Mouse (Mus musculus) ES-E14 (cell line): ENCODE data around the gene Dnaja4. TPM values are rescaled to one million over a fixed set of nuclear protein-coding genes. Genes with fewer than 3 reads are reported as not detected.
"Not testable (repeated sequence)": the region's sequence is repeated elsewhere in the genome, so short reads cannot be mapped to it uniquely, and the experiment has no call there.

ENCODE experiments used
- DNase-seq: peaks from one replicate; pipeline ENCODE4 v3.0.0-alpha.2; 2013; ENCODE audit warnings: low read depth, low spot score
- H3K27ac ChIP-seq: 2 replicates; pipeline ENCODE4 v1.5.1; 2012; ENCODE audit warnings: low read depth, mild to moderate bottlenecking, low read length, moderate library complexity, mixed read lengths; ENCODE audit not compliant: poor library complexity, insufficient read depth, severe bottlenecking
- H3K36me3 ChIP-seq: 2 replicates; pipeline ENCODE4 v1.6.1; 2012; ENCODE audit warnings: mild to moderate bottlenecking, low read length, moderate library complexity, mixed read lengths; ENCODE audit not compliant: control insufficient read depth, poor library complexity, insufficient read depth, severe bottlenecking
- H3K4me1 ChIP-seq, 2 experiments: fragments of 150-350 bp in 1 of 2; sonication (generic) in 1 of 2; 2 replicates each; pipeline ENCODE4 v1.6.1; 2012; ENCODE audit warnings: low read length in 2 of 2, mild to moderate bottlenecking in 1 of 2, mixed read lengths in 1 of 2; ENCODE audit not compliant: control insufficient read depth in 2 of 2, insufficient read depth in 2 of 2, poor library complexity in 1 of 2
- H3K4me3 ChIP-seq, 2 experiments: fragments of 150-350 bp in 1 of 2; sonication (generic) in 1 of 2; 2 replicates each; pipeline ENCODE4 v1.5.1; 2012; ENCODE audit warnings: low read length in 2 of 2, low read depth in 1 of 2, mild to moderate bottlenecking in 1 of 2, mixed read lengths in 1 of 2; ENCODE audit not compliant: insufficient read depth in 1 of 2, poor library complexity in 1 of 2, severe bottlenecking in 1 of 2
- H3K9ac ChIP-seq: 2 replicates; pipeline ENCODE4 v1.6.1; 2012; ENCODE audit warnings: low read depth, mild to moderate bottlenecking, low read length, mixed read lengths; ENCODE audit not compliant: poor library complexity, insufficient read depth, severe bottlenecking
- H3K9me3 ChIP-seq: fragments of 150-350 bp; sonication (generic); 2 replicates; pipeline ENCODE4 v1.6.1; 2012; ENCODE audit warnings: low read depth, mild to moderate bottlenecking, low read length; ENCODE audit not compliant: control insufficient read depth, insufficient read depth
- CHD2 ChIP-seq: IDR thresholded peaks from 2 replicates; pipeline ENCODE4 v1.6.1; 2014; ENCODE audit warnings: mild to moderate bottlenecking, low read depth, low read length, inconsistent platforms
- HCFC1 ChIP-seq: IDR thresholded peaks from 2 replicates; pipeline ENCODE4 v1.6.1; 2012; ENCODE audit warnings: low read length, inconsistent platforms, borderline replicate concordance; ENCODE audit not compliant: insufficient read depth
- MAFK ChIP-seq: IDR thresholded peaks from 2 replicates; pipeline ENCODE4 v1.6.1; 2014; ENCODE audit warnings: mild to moderate bottlenecking, low read depth, low read length, inconsistent platforms; ENCODE audit not compliant: insufficient read depth
- ZC3H11A ChIP-seq: IDR thresholded peaks from 2 replicates; pipeline ENCODE4 v1.6.1; 2012; ENCODE audit warnings: low read depth, mild to moderate bottlenecking, inconsistent platforms, low read length, borderline replicate concordance
- ZNF384 ChIP-seq: IDR thresholded peaks from 2 replicates; pipeline ENCODE4 v1.6.1; 2012; ENCODE audit warnings: low read depth, low read length, inconsistent platforms
- in situ Hi-C, 2 experiments: fragments of 600-800 bp; cut with MboI; formaldehyde crosslinking; loops; one replicate each; pipeline ENCODE4 v1.15.1; 2025; ENCODE audit warnings: low sequenced_read_pairs in 2 of 2, inconsistent platforms in 1 of 2; ENCODE audit not compliant: unreplicated experiment in 2 of 2
- total RNA-seq: library from RNA; depleted of rRNA; stranded (reverse); fragments of 300-350 nt; gene quantifications from 2 replicates; pipeline ENCODE4 v1.2.3, GENCODE M21; 2012

The Dnaja4 gene
- total RNA-seq, 1 experiment, result 1.3 TPM

DNA sequence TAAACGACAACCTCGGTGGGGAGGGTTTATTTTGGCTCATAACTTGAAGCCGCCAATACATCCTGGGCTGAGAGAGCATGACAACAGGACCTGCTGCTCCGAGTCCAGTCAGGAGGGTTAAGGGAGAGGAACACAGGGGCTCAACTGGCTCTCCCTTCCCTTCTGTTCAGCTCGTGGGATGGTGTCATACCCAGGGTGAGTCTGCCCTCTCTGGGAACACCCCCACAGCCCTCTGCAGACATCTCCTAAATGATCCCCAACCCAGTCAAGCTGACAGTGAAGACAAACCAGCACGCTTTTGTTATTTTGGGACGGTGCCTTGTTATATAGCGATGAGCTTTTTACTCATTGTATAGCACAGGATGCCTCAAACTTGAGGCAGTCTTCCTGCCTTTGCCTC lies 9.2 kb upstream of the Dnaja4 start:
- Histone ChIP-seq H3K27ac (no peak overlapping the region), H3K9ac (no peak overlapping the region), H3K4me1 (no peaks in the 10 kb centered on the region), H3K36me3 (no peaks in the 10 kb centered on the region), H3K9me3 (no peaks in the 10 kb centered on the region), H3K4me3 (no peak overlapping the region)
- TF ChIP-seq ZC3H11A, result no peak
- TF ChIP-seq HCFC1, result no peak
- no peak for TF ChIP-seq CHD2
- TF ChIP-seq MAFK, result no peak
- no peak for TF ChIP-seq ZNF384
- no peak for DNase-seq
- in situ Hi-C loops, result no loop called here

DNA sequence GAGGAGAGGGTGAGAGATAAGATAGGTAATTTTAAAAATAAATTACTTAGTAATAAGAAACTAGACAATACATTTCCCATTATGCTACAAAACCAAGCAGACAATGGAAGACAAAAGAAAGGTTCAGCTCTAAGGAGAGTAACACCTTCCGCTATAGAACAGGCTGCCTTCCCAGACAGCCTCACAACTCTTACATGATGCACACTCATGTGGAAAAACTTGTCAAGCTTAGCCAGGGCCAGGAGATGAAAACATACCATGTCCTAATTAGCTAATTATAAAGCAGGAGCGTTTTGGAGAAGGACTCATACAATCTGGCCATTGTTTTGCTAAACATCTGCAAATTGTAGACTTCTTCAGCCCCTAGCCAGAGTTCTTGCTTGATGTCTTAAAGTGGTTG lies 8.0 kb upstream of the Dnaja4 start:
- H3K4me1 ChIP-seq, in situ Hi-C loops, H3K36me3 ChIP-seq, H3K9me3 ChIP-seq, H3K27ac ChIP-seq, H3K4me3 ChIP-seq, H3K9ac ChIP-seq, DNase-seq: not testable (repeated sequence)

GRCm38 (mm10) chr9:54691241-54691805 lies 7.3 kb upstream of the Dnaja4 start:
- H3K4me3 ChIP-seq, result peak overlapping the region in 1 of 2 experiments; percentile 27; a peak in 1 of 4 replicates
- DNase-seq, H3K27ac ChIP-seq, H3K36me3 ChIP-seq, H3K9ac ChIP-seq, H3K4me1 ChIP-seq, in situ Hi-C loops, H3K9me3 ChIP-seq: not testable (repeated sequence)

- Histone ChIP-seq H3K4me1 (no peaks in the 10 kb centered on the region), H3K36me3 (no peaks in the 10 kb centered on the region), H3K4me3 (peak overlapping the region; percentile 75 to 79), H3K9me3 (no peaks in the 10 kb centered on the region), H3K9ac (peak overlapping the region; percentile 66), H3K27ac (no peak overlapping the region)
- in situ Hi-C loops, result no loop called here
- no peak for TF ChIP-seq ZC3H11A
- TF ChIP-seq ZNF384, result no peak
- no peak for TF ChIP-seq MAFK
- TF ChIP-seq CHD2, result no peak
- TF ChIP-seq HCFC1, result no peak
- no peak for DNase-seq
Measured at GRCm38 (mm10) chr9:54699087-54699344, 343 bp downstream of the Dnaja4 start.

GRCm38 (mm10) chr9:54699345-54700173 lies 886 bp downstream of the Dnaja4 start:
- Histone ChIP-seq H3K36me3 (no peaks in the 10 kb centered on the region), H3K27ac (no peak overlapping the region), H3K4me1 (no peaks in the 10 kb centered on the region), H3K9ac (peak overlapping the region; percentile 66), H3K9me3 (no peaks in the 10 kb centered on the region), H3K4me3 (peak overlapping the region; percentile 75 to 79)
- in situ Hi-C loops, result no loop called here
- no peak for DNase-seq
- no peak for TF ChIP-seq HCFC1
- no peak for TF ChIP-seq CHD2
- TF ChIP-seq MAFK, result no peak
- TF ChIP-seq ZC3H11A, result no peak
- TF ChIP-seq ZNF384, result no peak
